Mouse (Mus musculus): Measurements from ENCODE around the gene Gm9747. TPM values are rescaled to one million over a fixed set of nuclear protein-coding genes. Genes with fewer than 3 reads are reported as not detected.

Gm9747 gene
- total and polyA plus RNA-seq, 3 experiments, result not detected

DNA sequence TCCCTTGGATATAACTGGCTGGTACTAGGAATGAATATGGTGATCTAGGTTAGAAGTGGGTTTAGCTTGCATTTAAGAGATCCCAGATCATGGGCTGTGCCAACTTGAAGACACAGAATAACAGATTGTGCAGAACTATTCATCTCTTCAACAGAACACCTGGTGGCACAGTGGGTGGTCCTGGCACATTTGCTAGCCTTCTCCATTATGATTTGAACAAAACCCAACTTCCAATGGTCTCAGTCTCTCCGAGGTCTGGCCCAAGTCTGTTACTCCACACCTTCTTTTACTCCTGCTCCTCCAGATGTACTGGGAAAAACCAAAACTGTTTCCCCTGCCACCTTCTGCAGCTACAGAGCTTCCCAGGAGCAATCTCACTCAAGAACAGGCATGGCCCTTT is 29.4 kb downstream of the Gm9747 start:
- no peaks in the 10 kb centered on the region for H3K79me2 ChIP-seq (replicated peaks; ENCODE audit: control insufficient read depth, extremely low read depth, insufficient read depth, poor library complexity, severe bottlenecking)
- dilution Hi-C loops (cut with MboI; ENCODE audit: extremely low pct_ligation_motif_present, extremely low pct_unique_long_range_greater_than_20kb, low sequenced_read_pairs) (no loop called here), in situ Hi-C loops (cut with MboI; ENCODE audit: low pct_ligation_motif_present, low pct_unique_long_range_greater_than_20kb, low sequenced_read_pairs) (no loop called here)
- H3K36me3 ChIP-seq (replicated peaks in 1 of 2; ENCODE audit: control insufficient read depth in 1 of 2, insufficient read depth in 1 of 2, low read length in 1 of 2), result no peaks in the 10 kb centered on the region
- H3K9ac ChIP-seq (ENCODE audit: insufficient read depth, low read depth), result no peak overlapping the region
- H3K4me3 ChIP-seq (replicated peaks in 1 of 3; ENCODE audit: low read depth in 2 of 3, low read length in 2 of 3, poor library complexity in 1 of 3), result no peak overlapping the region
- no peaks in the 10 kb centered on the region for H3K27me3 ChIP-seq (replicated peaks)
- H3K4me1 ChIP-seq (ENCODE audit: control insufficient read depth in 1 of 2, insufficient read depth in 2 of 2), result no peaks in the 10 kb centered on the region
- no peak for DNase-seq (ENCODE audit: extremely low read depth)
- no peak overlapping the region for H3K4me2 ChIP-seq (ENCODE audit: insufficient read depth, low read depth, poor library complexity, severe bottlenecking)
- H3K9me3 ChIP-seq (replicated peaks; ENCODE audit: low read length), result no peaks in the 10 kb centered on the region
- no peak overlapping the region for H3K27ac ChIP-seq (ENCODE audit: insufficient read depth, low read depth)
- TF ChIP-seq MEF2A (IDR thresholded peaks at IDR 0.05; ENCODE audit: borderline replicate concordance, low read depth, low read length) (no peak), KAT2A (IDR thresholded peaks at IDR 0.05; ENCODE audit: insufficient replicate concordance, low read length) (no peak), CTCF (conservative IDR thresholded peaks at IDR 0.05 in 1 of 2, IDR thresholded peaks at IDR 0.05 in 1 of 2; ENCODE audit: low read depth in 2 of 2, low read length in 2 of 2) (no peak), NRF1 (IDR thresholded peaks at IDR 0.05; ENCODE audit: low read depth, low read length) (no peak), ZNF384 (IDR thresholded peaks at IDR 0.05; ENCODE audit: low read depth, low read length) (no peak), MYC (IDR thresholded peaks at IDR 0.05; ENCODE audit: low read depth, low read length) (no peak), JUN (IDR thresholded peaks at IDR 0.05; ENCODE audit: insufficient read depth, low read depth, low read length) (no peak), POLR2AphosphoS2 (IDR thresholded peaks at IDR 0.05; ENCODE audit: low read depth, low read length) (no peak), TBP (conservative IDR thresholded peaks at IDR 0.05; ENCODE audit: low read depth, low read length) (no peak)

DNA sequence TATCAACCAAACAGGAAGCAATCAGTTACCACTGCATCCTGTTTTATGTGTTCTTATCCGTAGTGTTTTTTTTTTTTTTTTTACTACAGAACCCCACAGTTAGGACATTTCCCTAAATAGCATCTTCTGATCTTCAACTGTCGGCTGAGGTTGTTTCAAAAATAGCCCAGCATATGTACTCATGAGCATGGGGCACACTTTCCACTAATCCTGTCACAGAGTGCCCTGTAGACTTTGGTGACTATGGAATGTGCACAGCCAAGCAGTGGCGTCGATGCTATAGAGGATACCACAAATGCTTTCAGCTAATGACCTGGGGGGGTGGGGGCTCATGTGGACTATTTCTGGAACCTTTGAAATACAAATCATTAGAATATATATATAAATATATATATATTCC is 34.6 kb downstream of the Gm9747 start:
- Histone ChIP-seq H3K27me3 (replicated peaks) (no peaks in the 10 kb centered on the region), H3K4me1 (ENCODE audit: control insufficient read depth in 1 of 2, insufficient read depth in 2 of 2) (no peaks in the 10 kb centered on the region), H3K27ac (ENCODE audit: insufficient read depth, low read depth) (no peak overlapping the region), H3K79me2 (replicated peaks; ENCODE audit: control insufficient read depth, extremely low read depth, insufficient read depth, poor library complexity, severe bottlenecking) (no peaks in the 10 kb centered on the region), H3K4me3 (replicated peaks in 1 of 3; ENCODE audit: low read depth in 2 of 3, low read length in 2 of 3, poor library complexity in 1 of 3) (no peak overlapping the region), H3K4me2 (ENCODE audit: insufficient read depth, low read depth, poor library complexity, severe bottlenecking) (no peak overlapping the region), H3K9me3 (replicated peaks; ENCODE audit: low read length) (no peaks in the 10 kb centered on the region), H3K36me3 (replicated peaks in 1 of 2; ENCODE audit: control insufficient read depth in 1 of 2, insufficient read depth in 1 of 2, low read length in 1 of 2) (no peaks in the 10 kb centered on the region), H3K9ac (ENCODE audit: insufficient read depth, low read depth) (no peak overlapping the region)
- no peak for DNase-seq (ENCODE audit: extremely low read depth)
- in situ Hi-C loops (cut with MboI; ENCODE audit: low pct_ligation_motif_present, low pct_unique_long_range_greater_than_20kb, low sequenced_read_pairs) (no loop called here), dilution Hi-C loops (cut with MboI; ENCODE audit: extremely low pct_ligation_motif_present, extremely low pct_unique_long_range_greater_than_20kb, low sequenced_read_pairs) (no loop called here)
- TF ChIP-seq JUND (conservative IDR thresholded peaks at IDR 0.05; ENCODE audit: low read depth, low read length) (no peak), MAFK (IDR thresholded peaks at IDR 0.05; ENCODE audit: insufficient replicate concordance, low read length) (no peak), MYC (IDR thresholded peaks at IDR 0.05; ENCODE audit: low read depth, low read length) (no peak), SMC3 (IDR thresholded peaks at IDR 0.05; ENCODE audit: low read depth, low read length) (no peak)

DNA sequence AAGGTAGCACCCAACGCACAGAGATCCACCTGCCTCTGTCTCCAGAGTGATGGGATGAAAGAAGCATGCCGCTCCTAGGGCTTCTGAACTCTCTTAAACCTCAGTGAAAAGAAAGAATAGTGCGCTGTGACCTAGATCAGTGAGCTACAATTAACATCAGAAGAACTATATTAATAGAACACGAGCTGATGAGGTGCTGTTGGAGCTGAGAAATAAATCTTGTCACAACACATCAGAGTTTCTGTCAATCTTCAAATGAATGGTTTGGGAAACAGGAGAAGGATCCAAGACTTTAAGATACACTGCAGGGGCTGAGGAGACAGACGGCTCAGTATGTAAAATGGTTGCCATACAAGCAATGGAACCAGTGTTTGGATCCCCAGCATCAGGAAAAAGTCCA is 39.3 kb downstream of the Gm9747 start:
- H3K4me2 ChIP-seq (ENCODE audit: insufficient read depth, low read depth, poor library complexity, severe bottlenecking), result no peak overlapping the region
- dilution Hi-C loops (cut with MboI; ENCODE audit: extremely low pct_ligation_motif_present, extremely low pct_unique_long_range_greater_than_20kb, low sequenced_read_pairs), result no loop called here

More for the DNA sequence above, 39.3 kb downstream of the Gm9747 start:
- no peaks in the 10 kb centered on the region for H3K27me3 ChIP-seq (replicated peaks)
- no peaks in the 10 kb centered on the region for H3K9me3 ChIP-seq (replicated peaks; ENCODE audit: low read length)
- in situ Hi-C loops (cut with MboI; ENCODE audit: low pct_ligation_motif_present, low pct_unique_long_range_greater_than_20kb, low sequenced_read_pairs), result no loop called here
- H3K79me2 ChIP-seq (replicated peaks; ENCODE audit: control insufficient read depth, extremely low read depth, insufficient read depth, poor library complexity, severe bottlenecking), result no peaks in the 10 kb centered on the region
- no peaks in the 10 kb centered on the region for H3K4me1 ChIP-seq (ENCODE audit: control insufficient read depth in 1 of 2, insufficient read depth in 2 of 2)
- H3K36me3 ChIP-seq (replicated peaks in 1 of 2; ENCODE audit: control insufficient read depth in 1 of 2, insufficient read depth in 1 of 2, low read length in 1 of 2), result no peaks in the 10 kb centered on the region
- H3K4me3 ChIP-seq (replicated peaks in 1 of 3; ENCODE audit: low read depth in 2 of 3, low read length in 2 of 3, poor library complexity in 1 of 3), result no peak overlapping the region
- no peak overlapping the region for H3K9ac ChIP-seq (ENCODE audit: insufficient read depth, low read depth)
- H3K27ac ChIP-seq (ENCODE audit: insufficient read depth, low read depth), result no peak overlapping the region
- DNase-seq (ENCODE audit: extremely low read depth), result no peak
- TF ChIP-seq EP300 (IDR thresholded peaks at IDR 0.05; ENCODE audit: low read length), result no peak
- no peak for TF ChIP-seq JUND (conservative IDR thresholded peaks at IDR 0.05; ENCODE audit: low read depth, low read length)
- no peak for TF ChIP-seq POLR2A (IDR thresholded peaks at IDR 0.05; ENCODE audit: low read depth, low read length)
- TF ChIP-seq CHD1 (IDR thresholded peaks at IDR 0.05; ENCODE audit: low read depth, low read length), result no peak
- TF ChIP-seq ZMIZ1 (IDR thresholded peaks at IDR 0.05; ENCODE audit: low read depth, low read length), result no peak
- no peak for TF ChIP-seq BHLHE40 (IDR thresholded peaks at IDR 0.05; ENCODE audit: low read depth, low read length)
- TF ChIP-seq SMC3 (IDR thresholded peaks at IDR 0.05; ENCODE audit: low read depth, low read length), result no peak
- no peak for TF ChIP-seq NELFE (IDR thresholded peaks at IDR 0.05; ENCODE audit: low read depth, low read length)
- TF ChIP-seq RAD21 (IDR thresholded peaks at IDR 0.05; ENCODE audit: low read depth, low read length), result no peak
- no peak for TF ChIP-seq MAZ (IDR thresholded peaks at IDR 0.05; ENCODE audit: low read depth, low read length)
- TF ChIP-seq ETS1 (conservative IDR thresholded peaks at IDR 0.05; ENCODE audit: low read depth, low read length), result no peak
- no peak for TF ChIP-seq PAX5 (IDR thresholded peaks at IDR 0.05; ENCODE audit: low read length)
- TF ChIP-seq TCF12 (IDR thresholded peaks at IDR 0.05; ENCODE audit: low read depth, low read length), result no peak
- TF ChIP-seq ZKSCAN1 (IDR thresholded peaks at IDR 0.05; ENCODE audit: borderline replicate concordance, low read depth, low read length), result no peak
